Mouse (Mus musculus) thymus, adult 2 months (tissue): ENCODE data around the gene AC140267.1. TPM values are rescaled to one million over a fixed set of nuclear protein-coding genes. Genes with fewer than 3 reads are reported as not detected.

Experiments
- DNase-seq: peaks from one replicate; pipeline ENCODE4 v3.0.0; 2021
- H3K27ac ChIP-seq: fragments of 200-500 bp; 2 replicates; pipeline ENCODE4 v1.5.1; 2012; ENCODE audit warnings: low read length, control low read depth; ENCODE audit not compliant: control insufficient read depth, insufficient read depth
- H3K27me3 ChIP-seq: fragments of 200-500 bp; 2 replicates; pipeline ENCODE4 v1.6.1; 2012; ENCODE audit warnings: mild to moderate bottlenecking, low read length, moderate library complexity, mixed read lengths; ENCODE audit not compliant: control insufficient read depth, insufficient read depth
- H3K36me3 ChIP-seq: fragments of 200-500 bp; 2 replicates; pipeline ENCODE4 v1.6.1; 2012; ENCODE audit warnings: mild to moderate bottlenecking, low read length, moderate library complexity; ENCODE audit not compliant: control insufficient read depth, insufficient read depth
- H3K4me1 ChIP-seq: fragments of 200-500 bp; replicated peaks from 2 replicates; pipeline ENCODE4 v1.6.1; 2012; ENCODE audit warnings: low read length; ENCODE audit not compliant: control insufficient read depth, insufficient read depth
- H3K4me3 ChIP-seq: fragments of 200-500 bp; 2 replicates; pipeline ENCODE4 v1.5.1; 2012; ENCODE audit warnings: mild to moderate bottlenecking, low read length, control low read depth, moderate library complexity; ENCODE audit not compliant: control insufficient read depth, insufficient read depth
- CTCF ChIP-seq: fragments of 200-500 bp; IDR thresholded peaks from 2 replicates; pipeline ENCODE4 v1.5.1; 2012; ENCODE audit warnings: mild to moderate bottlenecking, control low read depth, low read length, moderate library complexity, borderline replicate concordance; ENCODE audit not compliant: control insufficient read depth, poor library complexity, insufficient read depth; ENCODE audit errors: extremely low read depth
- POLR2A ChIP-seq: fragments of 200-500 bp; IDR thresholded peaks from 2 replicates; pipeline ENCODE4 v1.6.1; 2012; ENCODE audit warnings: mild to moderate bottlenecking, low read length, control low read depth, moderate library complexity; ENCODE audit not compliant: control insufficient read depth, poor library complexity, insufficient read depth; ENCODE audit errors: extremely low read depth
- WGBS: fragments of 180-500 bp; shearing (Covaris S2); methylation state at CpG from one replicate; pipeline ENCODE4 v1.1.7; 2018; 5-methylcytosine and 5-hydroxymethylcytosine counted together
- polyA plus RNA-seq: library from polyadenylated mRNA; depleted of rRNA; stranded (reverse); fragments of >200 nt; gene quantifications from 2 replicates; pipeline ENCODE4 v1.2.3, GENCODE M21; 2012

Gene AC140267.1
- polyA plus RNA-seq, 1 experiment, result not detected

- Histone ChIP-seq H3K36me3 (no peaks in the 10 kb centered on the region), H3K4me3 (no peak overlapping the region), H3K27ac (no peak overlapping the region), H3K4me1 (peaks cover 14% of the 10 kb centered on the region), H3K27me3 (no peaks in the 10 kb centered on the region)
- no peak for DNase-seq
- 94% methylated on average over 10 of the region's 10 CpGs for WGBS
- TF ChIP-seq POLR2A, result no peak
- no peak for TF ChIP-seq CTCF
Observed at GRCm38 (mm10) chr15:80217476-80217875, 18.2 kb upstream of the AC140267.1 start.

DNA sequence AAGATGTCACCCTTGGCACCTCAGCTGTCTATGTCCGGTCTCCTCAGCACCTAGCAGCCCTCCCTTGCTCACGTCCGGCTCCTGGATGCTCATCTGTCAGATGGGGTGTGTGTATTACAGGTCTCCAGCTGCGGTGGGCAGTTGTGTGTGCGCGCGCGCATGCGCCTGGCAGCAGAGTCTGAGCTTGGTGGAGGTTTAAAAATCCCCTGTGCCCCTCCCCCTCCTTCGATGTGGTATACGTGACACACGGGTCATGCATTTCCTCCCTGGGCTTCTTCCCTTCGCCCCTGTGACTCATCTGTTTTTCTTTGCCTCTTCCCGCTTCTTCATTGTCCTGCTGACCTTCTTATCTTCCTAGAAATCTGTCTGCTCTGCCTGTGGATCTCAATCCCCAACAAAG lies 16.4 kb upstream of the AC140267.1 start:
- Histone ChIP-seq H3K27me3 (no peaks in the 10 kb centered on the region), H3K4me1 (peaks cover 14% of the 10 kb centered on the region), H3K4me3 (peak overlapping the region; percentile 30), H3K36me3 (no peaks in the 10 kb centered on the region), H3K27ac (no peak overlapping the region)
- 8% methylated on average over 14 of the region's 14 CpGs for WGBS
- TF ChIP-seq CTCF (0 out of 2 replicates have a peak, but pooled peaks have one; percentile 13), POLR2A (no peak)
- peak; percentile 59 for DNase-seq

DNA sequence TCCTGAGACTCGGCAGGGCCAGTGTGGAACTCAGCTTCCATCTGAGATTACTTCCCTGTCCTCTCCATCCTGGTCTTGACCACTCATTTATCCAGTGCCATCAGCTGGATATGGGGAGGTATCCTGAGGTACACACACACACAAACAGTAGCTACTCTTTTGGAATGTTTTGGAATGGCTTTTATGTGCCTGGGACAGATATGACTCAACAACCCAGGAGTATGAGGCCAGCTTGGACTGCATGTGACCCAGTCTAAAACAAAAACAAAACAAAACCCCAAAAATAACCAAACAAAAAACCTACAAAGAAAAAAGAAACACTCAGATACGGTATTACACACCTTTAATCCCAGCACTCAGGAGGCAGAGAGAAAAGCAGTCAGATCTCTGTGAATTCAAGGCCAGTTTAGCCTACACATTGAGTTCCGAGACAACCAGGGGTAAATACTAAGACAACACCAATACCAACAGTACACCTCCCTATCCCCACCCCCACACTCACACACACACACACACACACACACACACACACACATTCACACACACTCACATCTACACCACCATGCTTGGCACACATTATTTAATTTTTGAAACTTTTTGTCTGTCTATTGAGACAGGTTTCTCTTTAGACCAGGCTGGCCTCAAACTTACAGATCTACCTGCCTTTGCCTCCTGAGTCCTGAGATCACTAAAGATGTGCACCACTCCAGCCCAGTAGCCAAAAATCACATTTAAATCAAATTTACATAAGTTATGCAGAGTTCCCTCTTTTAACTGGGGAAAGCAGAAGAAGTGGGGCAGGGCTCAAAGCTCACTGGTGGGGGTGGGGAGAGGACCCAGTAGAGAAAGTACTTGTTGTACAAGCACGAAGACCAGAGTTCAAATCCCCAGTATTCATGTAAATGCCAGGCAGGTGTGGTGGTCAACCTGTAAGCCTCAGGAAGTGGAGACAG lies 15.7 kb upstream of the AC140267.1 start:
- peaks cover 14% of the 10 kb centered on the region for H3K4me1 ChIP-seq
- no peaks in the 10 kb centered on the region for H3K36me3 ChIP-seq
- H3K27me3 ChIP-seq, result no peaks in the 10 kb centered on the region
- no peak for DNase-seq
- TF ChIP-seq POLR2A, result no peak
- TF ChIP-seq CTCF, result no peak
- 0 out of 2 replicates have a peak overlapping the region, but pooled peaks have one; percentile 10 for H3K4me3 ChIP-seq
- no peak overlapping the region for H3K27ac ChIP-seq
- 65% methylated on average over 4 of the region's 4 CpGs for WGBS

DNA sequence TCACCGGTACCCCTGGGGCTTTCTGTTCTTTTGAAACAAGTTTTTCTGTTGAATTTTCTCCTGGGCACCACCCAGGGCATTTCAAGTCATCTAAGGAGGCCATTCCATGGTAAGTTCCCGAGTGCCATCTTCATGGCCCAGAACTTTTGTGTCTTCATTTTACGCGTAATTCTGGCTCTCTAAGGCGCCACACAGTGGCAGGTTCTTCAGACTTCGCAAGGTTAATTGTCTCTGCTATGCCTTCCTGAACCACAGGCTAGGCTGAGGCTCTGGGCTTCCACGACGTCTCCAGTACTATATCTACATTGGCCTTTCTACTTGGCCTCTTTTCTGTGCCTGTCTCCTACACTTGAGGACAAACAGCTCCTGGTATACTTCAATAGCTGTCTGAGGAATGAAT lies 14.6 kb upstream of the AC140267.1 start:
- Histone ChIP-seq H3K4me1 (peaks cover 14% of the 10 kb centered on the region), H3K27me3 (no peaks in the 10 kb centered on the region), H3K27ac (no peak overlapping the region), H3K4me3 (no peak overlapping the region), H3K36me3 (no peaks in the 10 kb centered on the region)
- TF ChIP-seq CTCF (no peak), POLR2A (no peak)
- 76% methylated on average over 8 of the region's 8 CpGs for WGBS
- DNase-seq, result no peak

- no peak for DNase-seq
- 91% methylated on average over 7 of the region's 7 CpGs for WGBS
- Histone ChIP-seq H3K4me1 (peaks cover 9% of the 10 kb centered on the region), H3K4me3 (no peak overlapping the region), H3K27ac (no peak overlapping the region), H3K27me3 (no peaks in the 10 kb centered on the region), H3K36me3 (no peaks in the 10 kb centered on the region)
- TF ChIP-seq POLR2A (no peak), CTCF (no peak)
Observed at GRCm38 (mm10) chr15:80223751-80224150, 11.9 kb upstream of the AC140267.1 start.

GRCm38 (mm10) chr15:80225208-80225607 lies 10.4 kb upstream of the AC140267.1 start:
- 29% methylated on average over 9 of the region's 9 CpGs for WGBS
- H3K27me3 ChIP-seq, result no peaks in the 10 kb centered on the region

DNA sequence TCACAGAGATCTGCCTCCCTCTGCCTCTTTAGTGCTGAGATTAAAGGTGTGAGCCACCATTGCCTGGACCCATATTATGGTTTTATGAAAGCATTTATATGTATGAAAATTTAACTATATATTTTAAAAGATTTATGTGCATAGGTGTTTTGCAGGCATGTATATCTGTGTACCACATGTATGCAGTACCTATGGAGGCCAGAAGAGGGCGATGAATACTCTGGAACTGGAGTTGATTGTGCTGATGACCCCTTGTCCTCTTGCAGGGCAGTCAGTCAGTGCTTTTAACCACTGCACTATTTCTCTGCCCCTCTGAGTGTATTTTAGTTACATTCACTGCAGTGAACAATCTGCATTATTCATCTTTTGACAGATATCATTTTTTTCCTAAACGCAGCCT lies 9.8 kb upstream of the AC140267.1 start:
- Histone ChIP-seq H3K4me1 (no peaks in the 10 kb centered on the region), H3K4me3 (no peak overlapping the region), H3K27me3 (no peaks in the 10 kb centered on the region), H3K27ac (no peak overlapping the region), H3K36me3 (no peaks in the 10 kb centered on the region)
- no peak for TF ChIP-seq POLR2A
- TF ChIP-seq CTCF, result no peak
- peak; percentile 73 for DNase-seq
- WGBS, result 50% methylated on average over 2 of the region's 2 CpGs

More at GRCm38 (mm10) chr15:80225208-80225607, 10.4 kb upstream of the AC140267.1 start:
- H3K4me3 ChIP-seq, result no peak overlapping the region
- H3K27ac ChIP-seq, result no peak overlapping the region
- TF ChIP-seq CTCF (peak; percentile 93), POLR2A (no peak)
- no peaks in the 10 kb centered on the region for H3K4me1 ChIP-seq
- peak; percentile 87 for DNase-seq
- no peaks in the 10 kb centered on the region for H3K36me3 ChIP-seq
